Mouse (Mus musculus): Measurements from ENCODE around the gene Micu1. TPM values are rescaled to one million over a fixed set of nuclear protein-coding genes. Genes with fewer than 3 reads are reported as not detected.
"Not testable (repeated sequence)": the region's sequence is repeated elsewhere in the genome, so short reads cannot be mapped to it uniquely, and the experiment has no call there.

The Micu1 gene
- polyA plus RNA-seq, 1 experiment from 2014 or later, result 26.4 TPM

DNA sequence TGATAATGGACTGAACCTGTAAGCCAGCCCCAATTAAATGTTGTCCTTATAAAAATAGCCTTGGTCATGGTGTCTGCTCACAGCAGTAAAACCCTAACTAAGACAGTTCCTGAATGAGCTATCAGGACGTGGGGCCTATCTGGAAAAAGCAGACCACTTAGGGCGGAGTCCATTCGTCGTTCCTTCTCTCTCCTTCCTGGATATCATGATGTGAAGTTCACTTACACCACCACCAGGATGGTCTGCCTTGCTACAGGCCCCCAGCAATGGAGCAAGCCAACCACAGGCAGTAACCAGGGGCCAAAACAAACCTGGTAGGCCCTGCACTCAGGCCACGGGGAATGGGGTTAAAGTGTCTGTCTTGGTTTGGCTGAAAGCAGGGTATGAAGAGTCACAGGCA, 171.3 kb downstream of the Micu1 start:
- peak; percentile 59 for DNase-seq
- peak overlapping the region; percentile 51 for H3K4me3 ChIP-seq (ENCODE audit: low read depth, low read length)

DNA sequence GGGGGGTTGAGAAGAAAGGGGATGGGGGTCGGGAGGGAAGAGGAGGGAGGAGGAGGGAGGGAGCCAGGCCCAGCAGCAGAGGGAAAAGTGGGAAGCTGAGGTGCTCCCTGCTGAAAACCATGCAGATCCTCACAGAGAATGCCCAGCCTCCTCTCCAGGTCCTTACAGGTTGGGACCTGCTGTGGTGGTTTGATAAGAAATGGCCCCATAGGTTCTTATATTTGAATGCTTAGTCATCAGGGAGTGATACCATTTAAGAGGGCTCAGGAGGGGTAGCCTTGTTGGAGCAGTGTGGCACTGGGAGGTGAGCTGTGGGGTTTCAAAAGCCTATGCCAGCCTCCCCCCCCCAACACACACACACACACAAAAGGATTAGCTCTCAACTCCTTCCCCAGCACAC, 173.1 kb downstream of the Micu1 start:
- Histone ChIP-seq H3K4me3 (ENCODE audit: low read depth, low read length) (peak overlapping the region; percentile 51), H3K27ac (ENCODE audit: low read depth) (peak overlapping the region; percentile 94), H3K9me3 (ENCODE audit: low read length) (no peaks in the 10 kb centered on the region), H3K4me2 (ENCODE audit: low read depth, low read length) (peak overlapping the region; percentile 72), H3K27me3 (ENCODE audit: insufficient read depth, low read length) (no peaks in the 10 kb centered on the region), H3K9ac (replicated peaks) (peak overlapping the region; percentile 70), H3K4me1 (ENCODE audit: insufficient read depth) (peaks cover 18% of the 10 kb centered on the region), H3K36me3 (replicated peaks; ENCODE audit: insufficient read depth, low read length) (no peaks in the 10 kb centered on the region)
- ATAC-seq, result peak; percentile 61
- WGBS (ENCODE audit: insufficient replicate concordance), result 8% methylated on average over 1 of the region's 1 CpGs
- peak; percentile 59 for DNase-seq
- TF ChIP-seq CTCF (IDR thresholded peaks at IDR 0.05; ENCODE audit: low read depth) (no peak), EP300 (IDR thresholded peaks at IDR 0.05; ENCODE audit: low read depth) (peak; percentile 96)

More for the DNA sequence above, 171.3 kb downstream of the Micu1 start:
- TF ChIP-seq EP300 (IDR thresholded peaks at IDR 0.05; ENCODE audit: low read depth) (no peak; the same call in none of the 2 replicates), CTCF (IDR thresholded peaks at IDR 0.05; ENCODE audit: low read depth) (peak; percentile 68)
- H3K27ac ChIP-seq (ENCODE audit: low read depth), result peak overlapping the region; percentile 94
- no peaks in the 10 kb centered on the region for H3K9me3 ChIP-seq (ENCODE audit: low read length)
- H3K36me3 ChIP-seq (replicated peaks; ENCODE audit: insufficient read depth, low read length), result no peaks in the 10 kb centered on the region
- peak overlapping the region; percentile 70 for H3K9ac ChIP-seq (replicated peaks)
- 44% methylated on average over 5 of the region's 5 CpGs for WGBS (ENCODE audit: insufficient replicate concordance)
- no peaks in the 10 kb centered on the region for H3K27me3 ChIP-seq (ENCODE audit: insufficient read depth, low read length)
- peak; percentile 83 for ATAC-seq
- peaks cover 17% of the 10 kb centered on the region for H3K4me1 ChIP-seq (ENCODE audit: insufficient read depth)
- peak overlapping the region; percentile 72 for H3K4me2 ChIP-seq (ENCODE audit: low read depth, low read length)

DNA sequence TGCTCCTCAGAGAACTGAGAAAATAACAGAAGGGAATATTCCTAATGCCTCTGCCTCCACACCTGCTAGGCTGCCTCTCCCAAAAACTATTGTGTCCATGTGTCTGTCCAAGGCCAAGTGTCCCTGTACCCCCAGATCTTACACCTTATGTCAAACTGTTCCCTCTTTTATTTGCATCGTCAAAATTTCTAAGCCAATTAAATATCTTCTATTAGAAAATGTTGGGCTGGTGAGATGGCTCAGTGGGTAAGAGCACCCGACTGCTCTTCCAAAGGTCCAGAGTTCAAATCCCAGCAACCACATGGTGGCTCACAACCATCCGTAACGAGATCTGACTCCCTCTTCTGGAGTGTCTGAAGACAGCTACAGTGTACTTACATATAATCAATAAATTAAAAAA, 174.4 kb downstream of the Micu1 start:
- not testable (repeated sequence) for ATAC-seq; H3K4me3 ChIP-seq (ENCODE audit: low read depth, low read length); H3K36me3 ChIP-seq (replicated peaks; ENCODE audit: insufficient read depth, low read length); H3K9me3 ChIP-seq (ENCODE audit: low read length); H3K27me3 ChIP-seq (ENCODE audit: insufficient read depth, low read length); H3K4me2 ChIP-seq (ENCODE audit: low read depth, low read length); DNase-seq
- H3K9ac ChIP-seq (replicated peaks), result peak overlapping the region; percentile 10; the same call in 1 of the 2 replicates
- peak overlapping the region; percentile 94 for H3K27ac ChIP-seq (ENCODE audit: low read depth)
- WGBS (ENCODE audit: insufficient replicate concordance), result 87% methylated on average over 4 of the region's 4 CpGs
- peaks cover 29% of the 10 kb centered on the region for H3K4me1 ChIP-seq (ENCODE audit: insufficient read depth)

DNA sequence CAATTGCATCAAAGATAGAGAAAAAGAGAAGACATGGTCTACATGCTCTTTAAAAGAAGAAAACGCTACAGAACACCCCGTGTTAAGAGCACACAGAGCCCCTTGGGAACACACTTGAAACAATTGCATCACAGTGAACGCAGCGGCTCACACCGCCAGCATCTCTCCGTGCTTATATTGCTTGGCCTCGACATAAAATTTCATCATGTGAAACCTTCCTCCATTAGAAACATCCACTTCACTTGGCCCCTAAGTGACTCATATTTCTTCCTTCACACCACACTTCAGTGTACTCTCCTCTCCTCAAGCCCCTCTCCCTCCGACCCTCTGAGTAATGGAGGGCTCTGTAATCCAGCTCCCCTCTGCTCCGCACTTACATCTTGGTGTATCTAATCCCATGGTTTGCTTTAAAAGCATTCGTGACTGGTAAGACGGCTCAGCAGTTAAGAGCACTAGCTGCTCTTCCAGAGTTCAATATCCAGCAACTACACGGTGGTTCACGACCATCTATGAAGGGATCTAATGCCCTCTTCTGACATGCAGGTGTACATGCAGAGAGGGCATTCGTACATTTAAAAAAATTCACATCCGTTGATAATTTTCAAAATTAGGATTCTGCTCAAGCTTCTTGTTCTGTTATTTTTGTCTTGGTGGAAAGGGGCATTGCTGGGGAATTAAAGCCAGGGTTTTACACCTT, 175.3 kb downstream of the Micu1 start:
- H3K27ac ChIP-seq (ENCODE audit: low read depth), result peak overlapping the region; percentile 100; the same call in 1 of the 2 replicates
- 78% methylated on average over 15 of the region's 15 CpGs for WGBS (ENCODE audit: insufficient replicate concordance)
- DNase-seq, result no peak
- H3K4me3 ChIP-seq (ENCODE audit: low read depth, low read length), result no peak overlapping the region
- H3K9ac ChIP-seq (replicated peaks), result no peak overlapping the region
- no peaks in the 10 kb centered on the region for H3K9me3 ChIP-seq (ENCODE audit: low read length)
- H3K36me3 ChIP-seq (replicated peaks; ENCODE audit: insufficient read depth, low read length), result no peaks in the 10 kb centered on the region; the same call in 1 of the 2 replicates
- TF ChIP-seq CTCF (IDR thresholded peaks at IDR 0.05; ENCODE audit: low read depth) (peak; percentile 34), EP300 (IDR thresholded peaks at IDR 0.05; ENCODE audit: low read depth) (no peak)
- no peak for ATAC-seq
- H3K4me2 ChIP-seq (ENCODE audit: low read depth, low read length), result peak overlapping the region; percentile 38
- peaks cover 35% of the 10 kb centered on the region for H3K4me1 ChIP-seq (ENCODE audit: insufficient read depth)
- no peaks in the 10 kb centered on the region for H3K27me3 ChIP-seq (ENCODE audit: insufficient read depth, low read length)

DNA sequence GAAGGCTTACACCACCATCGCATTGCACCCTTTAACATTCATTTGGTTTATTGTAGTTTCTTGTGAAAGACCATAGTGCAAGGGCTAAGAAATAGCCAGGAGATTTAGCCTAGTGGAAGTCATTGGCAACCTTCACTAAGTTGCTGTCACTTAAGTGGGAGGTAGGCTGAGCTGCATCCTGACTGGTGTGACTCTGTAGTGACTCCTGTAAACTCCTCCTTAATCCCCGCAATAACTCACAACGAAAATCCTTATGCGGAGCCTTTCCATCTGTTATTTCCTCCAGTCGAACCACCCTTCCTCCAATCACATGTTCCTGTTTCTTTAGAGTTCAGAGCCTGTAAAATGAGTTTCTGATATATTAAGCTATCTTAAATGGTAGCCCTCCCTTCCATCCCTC, 176.5 kb downstream of the Micu1 start:
- DNase-seq, result no peak
- Histone ChIP-seq H3K4me3 (ENCODE audit: low read depth, low read length) (peak overlapping the region; percentile 93), H3K9me3 (ENCODE audit: low read length) (no peaks in the 10 kb centered on the region), H3K4me1 (ENCODE audit: insufficient read depth) (peaks cover 34% of the 10 kb centered on the region), H3K36me3 (replicated peaks; ENCODE audit: insufficient read depth, low read length) (peaks cover 5% of the 10 kb centered on the region; the same call in 1 of the 2 replicates), H3K27me3 (ENCODE audit: insufficient read depth, low read length) (no peaks in the 10 kb centered on the region), H3K27ac (ENCODE audit: low read depth) (peak overlapping the region; percentile 100), H3K4me2 (ENCODE audit: low read depth, low read length) (peak overlapping the region; percentile 80), H3K9ac (replicated peaks) (peak overlapping the region; percentile 93)
- peak; percentile 35 for ATAC-seq
- no peak for TF ChIP-seq CTCF (IDR thresholded peaks at IDR 0.05; ENCODE audit: low read depth)
- TF ChIP-seq EP300 (IDR thresholded peaks at IDR 0.05; ENCODE audit: low read depth), result no peak
- 15% methylated on average over 5 of the region's 5 CpGs for WGBS (ENCODE audit: insufficient replicate concordance)

DNA sequence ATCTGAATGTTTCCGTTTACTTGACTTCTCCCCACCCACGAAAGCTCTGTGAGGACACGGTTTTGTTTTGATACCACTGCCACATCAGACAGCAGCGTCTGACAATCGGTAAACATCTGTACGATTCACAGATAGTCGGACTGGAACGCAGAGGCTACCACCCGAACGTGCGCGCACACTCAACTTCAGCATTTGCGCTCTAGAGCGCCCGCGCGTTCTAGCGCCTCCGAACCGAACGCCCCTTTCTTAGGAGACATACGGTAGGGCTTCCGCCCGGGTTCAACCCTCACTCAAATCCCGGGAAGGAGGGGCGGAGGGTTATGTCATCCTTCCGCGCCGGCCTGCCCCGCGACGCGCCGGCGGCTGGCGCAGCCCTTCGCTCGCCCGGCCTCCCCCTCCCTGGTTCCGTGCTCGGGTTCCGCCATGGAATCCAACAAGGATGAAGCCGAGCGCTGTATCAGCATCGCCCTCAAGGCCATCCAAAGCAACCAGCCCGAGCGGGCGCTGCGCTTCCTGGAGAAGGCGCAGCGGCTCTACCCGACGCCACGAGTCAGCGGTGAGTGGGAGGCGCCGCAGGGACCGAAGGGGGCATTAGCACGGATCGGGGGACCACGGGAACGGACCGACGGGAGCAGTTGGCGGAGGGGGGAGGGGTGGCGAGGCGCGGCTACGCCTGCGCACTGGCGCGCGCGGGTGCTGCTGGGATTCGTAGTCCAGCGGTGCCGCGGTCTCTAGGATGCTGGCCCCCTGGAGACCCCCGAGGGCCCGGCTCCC, 177.2 kb downstream of the Micu1 start, which contains the start of gene Dnajb12:
Gene Dnajb12 (plus strand): TSS at position 302 of the 774 bp plus-strand sequence.
- Histone ChIP-seq H3K36me3 (replicated peaks; ENCODE audit: insufficient read depth, low read length) (peaks cover 5% of the 10 kb centered on the region; the same call in 1 of the 2 replicates), H3K27ac (ENCODE audit: low read depth) (peak within 1 kb of the TSS; percentile 100), H3K27me3 (ENCODE audit: insufficient read depth, low read length) (no peaks in the 10 kb centered on the region), H3K9me3 (ENCODE audit: low read length) (no peaks in the 10 kb centered on the region), H3K9ac (replicated peaks) (peak within 1 kb of the TSS; percentile 93), H3K4me3 (ENCODE audit: low read depth, low read length) (peak within 1 kb of the TSS; percentile 93), H3K4me2 (ENCODE audit: low read depth, low read length) (peak within 1 kb of the TSS; percentile 80), H3K4me1 (ENCODE audit: insufficient read depth) (peaks cover 36% of the 10 kb centered on the region)
- TF ChIP-seq EP300 (IDR thresholded peaks at IDR 0.05; ENCODE audit: low read depth) (peak; percentile 87), CTCF (IDR thresholded peaks at IDR 0.05; ENCODE audit: low read depth) (0 out of 2 replicates have a peak, but pooled peaks have one; percentile 4)
- under 1% methylated on average over 78 of the region's 80 CpGs for WGBS (ENCODE audit: insufficient replicate concordance)
- ATAC-seq, result peak; percentile 83
- peak; percentile 93 for DNase-seq
